Mouse (Mus musculus) WW6 (cell line): Measurements from ENCODE around the gene Sun2.
A peak's percentile ranks its signal among the peaks of the same experiment; 100 is the strongest.

Source experiments
- DNase-seq: peaks from one replicate; pipeline ENCODE4 v3.0.0-alpha.2; 2013; ENCODE audit warnings: low read depth, low spot score

Sun2 gene

GRCm38 (mm10) chr15:79755977-79756625 lies 13.8 kb upstream of the Sun2 start:
- DNase-seq, result no peak

DNA sequence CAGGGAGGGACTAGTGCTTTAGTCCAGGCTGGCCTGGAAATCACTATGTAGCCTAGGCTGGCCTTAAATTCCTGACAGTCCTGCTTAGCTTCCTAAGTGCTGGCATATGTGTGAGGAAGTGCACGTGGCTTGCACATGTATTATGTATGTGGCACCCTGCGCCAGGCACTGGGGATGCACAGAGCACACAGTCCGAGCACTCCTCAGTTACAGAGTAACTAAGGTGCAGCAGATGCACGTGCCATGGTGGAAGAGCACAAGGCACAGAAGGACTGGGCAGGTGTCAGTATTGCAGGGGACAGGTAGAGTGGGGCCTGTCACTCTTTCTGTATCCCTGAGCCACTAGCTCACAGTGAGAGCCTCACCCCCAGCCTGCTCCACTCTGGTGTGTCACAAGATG lies 12.8 kb upstream of the Sun2 start:
- DNase-seq, result no peak

- no peak for DNase-seq
These were observed 11.5 kb upstream of the Sun2 start for GRCm38 (mm10) chr15:79753873-79754272.

DNA sequence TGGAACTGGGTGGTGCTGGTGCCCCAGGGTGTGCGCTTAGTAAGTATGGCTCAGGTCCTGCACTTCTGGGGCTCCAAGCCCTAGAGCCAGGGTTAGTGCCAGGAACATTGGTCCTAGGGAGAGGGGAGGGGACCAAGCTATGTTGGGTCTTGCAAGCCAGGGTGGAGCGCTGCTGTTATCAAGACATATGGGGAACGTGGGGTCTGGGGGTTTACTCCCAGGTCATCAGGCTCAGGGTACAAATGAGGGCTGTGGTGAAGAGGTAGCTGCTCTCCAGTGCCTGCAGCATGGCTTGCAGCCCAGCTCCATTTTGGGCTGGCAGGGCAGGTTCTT lies 11.1 kb upstream of the Sun2 start:
- no peak for DNase-seq

- DNase-seq, result no peak
These were observed 10.5 kb upstream of the Sun2 start for GRCm38 (mm10) chr15:79752742-79753419.

- DNase-seq, result no peak
These were observed 9.4 kb upstream of the Sun2 start for GRCm38 (mm10) chr15:79751772-79752171.

DNA sequence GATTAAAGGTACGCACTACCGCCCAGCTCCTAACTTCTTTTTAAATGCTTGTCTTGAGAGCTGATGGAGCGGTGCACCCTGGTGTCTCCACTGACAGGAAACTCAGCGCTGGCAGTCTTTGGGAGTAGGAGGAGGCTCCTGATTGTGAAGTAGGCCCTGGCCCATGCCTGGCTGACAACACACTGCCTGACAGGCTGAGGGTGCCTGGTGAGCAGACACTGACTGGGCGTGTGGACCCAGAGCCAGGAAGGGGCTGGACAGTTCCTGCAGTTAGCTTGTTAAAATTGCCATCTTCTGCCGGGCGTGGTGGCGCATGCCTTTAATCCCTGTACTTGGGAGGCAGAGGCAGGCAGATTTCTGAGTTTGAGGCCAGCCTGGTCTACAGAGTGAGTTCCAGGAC lies 7.9 kb upstream of the Sun2 start:
- DNase-seq, result no peak

GRCm38 (mm10) chr15:79749162-79749561 lies 6.8 kb upstream of the Sun2 start:
- DNase-seq, result no peak

GRCm38 (mm10) chr15:79747998-79748397 lies 5.7 kb upstream of the Sun2 start:
- DNase-seq, result peak; percentile 70

DNA sequence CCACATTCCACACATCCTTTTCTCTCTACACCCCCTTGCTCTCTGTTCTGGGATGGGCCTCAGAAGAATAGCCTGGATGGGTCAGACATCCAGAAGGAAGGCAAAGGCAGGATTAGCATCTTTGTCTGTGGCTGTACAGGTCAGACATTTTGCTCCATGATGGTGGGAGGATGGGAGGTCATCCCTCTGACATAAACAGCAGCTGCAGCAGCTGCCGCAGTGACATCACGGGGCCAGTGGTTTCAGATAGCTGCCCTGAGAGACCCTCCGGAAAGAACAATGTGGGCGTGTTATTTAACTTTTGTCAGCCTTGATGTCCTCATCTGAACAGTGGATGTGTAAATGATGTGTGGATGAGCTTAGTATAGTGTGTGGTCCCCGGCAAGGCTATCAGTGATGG lies 3.5 kb upstream of the Sun2 start:
- no peak for DNase-seq

DNA sequence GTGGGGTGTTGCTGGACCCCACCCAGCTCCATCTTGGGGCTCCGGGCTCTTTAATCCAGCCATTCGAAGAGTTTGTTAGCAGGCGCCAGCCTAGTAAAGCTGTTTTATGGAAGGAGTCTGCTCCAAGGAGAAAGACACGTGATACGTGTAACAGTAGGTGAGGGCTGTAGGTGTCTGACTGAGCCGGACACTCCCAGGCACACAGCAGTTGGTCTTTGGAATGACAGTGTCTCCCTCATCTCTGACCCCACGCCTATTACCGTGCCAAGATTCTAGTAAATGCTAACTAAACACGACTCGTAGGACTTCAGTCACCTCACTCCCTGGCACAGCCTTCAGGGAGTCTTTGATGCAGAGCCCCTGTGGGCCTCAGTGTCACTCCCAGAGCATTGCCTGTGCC lies 3.0 kb upstream of the Sun2 start:
- DNase-seq, result no peak

GRCm38 (mm10) chr15:79744742-79745141 lies 2.4 kb upstream of the Sun2 start:
- no peak for DNase-seq

GRCm38 (mm10) chr15:79744001-79744400 lies 1.7 kb upstream of the Sun2 start:
- no peak for DNase-seq

DNA sequence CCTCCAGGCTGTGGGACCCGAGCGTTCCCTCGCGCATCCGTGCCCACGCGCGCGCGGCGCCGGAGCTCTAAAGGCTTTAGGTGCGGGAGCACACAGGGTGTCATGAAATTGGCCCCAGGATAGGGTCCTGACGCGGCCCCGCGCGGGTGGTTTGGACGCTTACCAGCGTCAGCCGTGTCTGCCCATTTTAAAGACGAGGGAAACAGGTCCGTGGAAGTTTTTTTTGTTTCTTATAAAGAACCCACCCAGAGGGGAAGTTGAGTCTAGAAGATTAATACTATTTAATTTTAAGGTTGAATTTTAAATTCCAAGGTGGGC lies 329 bp upstream of the Sun2 start:
- no peak for DNase-seq

GRCm38 (mm10) chr15:79741173-79741858 lies 1.0 kb downstream of the Sun2 start:
- no peak for DNase-seq

GRCm38 (mm10) chr15:79740739-79741138 lies 1.6 kb downstream of the Sun2 start:
- no peak for DNase-seq

GRCm38 (mm10) chr15:79734311-79734710 lies 8.0 kb downstream of the Sun2 start:
- no peak for DNase-seq

DNA sequence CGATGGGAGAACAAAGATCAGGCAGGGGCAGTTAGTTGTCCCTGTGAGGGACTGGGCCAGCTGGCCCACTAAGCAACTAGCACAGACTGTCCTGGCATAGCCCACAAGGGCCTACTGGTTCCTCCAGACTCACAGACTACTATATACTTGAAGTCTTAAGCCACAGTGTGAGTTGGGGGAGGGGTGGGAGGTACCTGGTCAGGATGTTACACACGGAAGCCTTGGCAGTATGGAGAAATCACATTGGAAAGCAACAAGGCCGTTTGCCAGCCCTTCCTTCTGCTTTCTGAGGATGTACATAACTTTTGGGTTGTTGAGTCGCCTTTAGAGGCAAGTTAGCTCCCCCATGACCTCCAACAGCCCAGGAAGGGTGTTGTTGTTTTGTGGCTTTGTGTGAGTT lies 8.7 kb downstream of the Sun2 start:
- no peak for DNase-seq

- no peak for DNase-seq
These were observed 9.1 kb downstream of the Sun2 start for GRCm38 (mm10) chr15:79733192-79733591.

DNA sequence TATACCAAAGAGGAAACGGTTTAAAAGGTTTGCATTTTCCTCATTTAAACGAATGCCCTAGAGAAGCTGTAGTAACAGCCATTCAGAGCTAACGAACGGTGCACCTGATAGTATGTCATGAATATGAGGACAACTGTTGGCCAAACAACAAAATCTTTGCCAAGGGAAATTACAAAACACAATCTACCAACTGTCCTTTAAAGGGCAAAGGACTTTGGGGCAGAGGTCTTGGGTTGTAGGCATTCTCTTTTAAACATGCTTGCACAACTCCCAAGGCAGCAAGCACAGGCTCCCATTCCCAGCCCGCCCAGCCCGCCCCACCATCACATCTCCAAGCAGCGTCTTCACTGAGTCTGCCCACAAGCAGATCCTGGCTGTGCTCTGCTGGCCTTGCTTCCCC lies 10.8 kb downstream of the Sun2 start:
- no peak for DNase-seq

GRCm38 (mm10) chr15:79728731-79729388 lies 13.5 kb downstream of the Sun2 start:
- DNase-seq, result no peak

GRCm38 (mm10) chr15:79728311-79728710 lies 14.0 kb downstream of the Sun2 start:
- DNase-seq, result no peak

DNA sequence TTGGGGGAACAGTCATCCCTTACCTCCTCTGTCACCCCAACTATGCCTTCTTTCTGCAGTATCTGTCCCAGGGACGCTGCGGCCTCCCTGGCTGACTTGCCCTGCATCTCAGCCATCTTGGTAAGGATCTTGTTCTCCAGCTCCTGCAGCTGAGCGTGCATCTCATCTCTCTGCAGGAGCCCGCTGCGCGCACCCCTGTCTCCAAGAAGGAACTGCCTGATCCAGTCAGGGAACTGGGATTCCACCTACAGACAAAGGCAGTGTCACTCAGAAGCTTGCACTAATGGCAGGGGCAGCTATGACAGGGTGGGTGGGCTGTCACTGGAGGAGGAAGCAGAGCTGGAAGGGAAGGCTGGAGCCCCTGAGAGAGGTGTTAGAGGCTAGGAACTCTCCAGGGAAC lies 14.5 kb downstream of the Sun2 start:
- DNase-seq, result no peak
